Mouse (Mus musculus) forebrain, embryonic 14.5 days (tissue): ENCODE data around the gene Cluap1. TPM values are rescaled to one million over a fixed set of nuclear protein-coding genes. Genes with fewer than 3 reads are reported as not detected.

Source experiments
- ATAC-seq: fragments of 200-750 bp; cut with Nextera tagmentation; 2 replicates; pipeline ENCODE4 v1.8.0; 2017; ENCODE audit warnings: mild to moderate bottlenecking, moderate library complexity
- DNase-seq: peaks from one replicate; pipeline ENCODE4 v3.0.0-alpha.2; 2015; ENCODE audit warnings: low spot score
- H3K27ac ChIP-seq: fragments of 300-500 bp; sonication (generic); 2 replicates; pipeline ENCODE4 v1.5.1; 2014; ENCODE audit warnings: low read depth, mild to moderate bottlenecking, control low read depth, low read length, moderate library complexity
- H3K27me3 ChIP-seq: fragments of 300-500 bp; sonication (generic); replicated peaks from 2 replicates; pipeline ENCODE4 v1.6.1; 2014; ENCODE audit warnings: low read length, control low read depth, mixed read lengths; ENCODE audit not compliant: control insufficient read depth, insufficient read depth
- H3K36me3 ChIP-seq: fragments of 300-500 bp; sonication (generic); 2 replicates; pipeline ENCODE4 v1.6.1; 2014; ENCODE audit warnings: low read length, control low read depth; ENCODE audit not compliant: control insufficient read depth, insufficient read depth
- H3K4me1 ChIP-seq: fragments of 300-500 bp; sonication (generic); 2 replicates; pipeline ENCODE4 v1.6.1; 2014; ENCODE audit warnings: antibody characterized with exemption, low read length, control low read depth; ENCODE audit not compliant: control insufficient read depth, insufficient read depth
- H3K4me2 ChIP-seq: fragments of 300-500 bp; sonication (generic); 2 replicates; pipeline ENCODE4 v1.6.1; 2014; ENCODE audit warnings: mild to moderate bottlenecking, control low read depth, low read length
- H3K4me3 ChIP-seq: fragments of 300-500 bp; sonication (generic); 2 replicates; pipeline ENCODE4 v1.5.1; 2014; ENCODE audit warnings: low read depth, low read length, control low read depth
- H3K9ac ChIP-seq: fragments of 300-500 bp; sonication (generic); 2 replicates; pipeline ENCODE4 v1.6.1; 2014; ENCODE audit warnings: mild to moderate bottlenecking, low read length, control low read depth, moderate library complexity
- H3K9me3 ChIP-seq: fragments of 300-500 bp; sonication (generic); replicated peaks from 2 replicates; pipeline ENCODE4 v1.6.1; 2016; ENCODE audit warnings: low read length, control low read depth, mixed read lengths; ENCODE audit not compliant: control insufficient read depth
- WGBS: fragments of 180-500 bp; shearing (Covaris S2); extraction: QIAGEN DNeasy Blood & Tissue Kit; methylation state at CpG from one replicate; pipeline ENCODE4 v1.1.7; 2014; 5-methylcytosine and 5-hydroxymethylcytosine counted together
- polyA plus RNA-seq: library from polyadenylated mRNA; unstranded; fragments of >200 nt; fragmentation: Nextera tagmentation; extraction: Ambion mirVana; gene quantifications from 2 replicates; pipeline ENCODE4 v1.2.1, GENCODE M21; 2014

The Cluap1 gene
- polyA plus RNA-seq: 35.1 and 35.6 TPM in 2 replicates

DNA sequence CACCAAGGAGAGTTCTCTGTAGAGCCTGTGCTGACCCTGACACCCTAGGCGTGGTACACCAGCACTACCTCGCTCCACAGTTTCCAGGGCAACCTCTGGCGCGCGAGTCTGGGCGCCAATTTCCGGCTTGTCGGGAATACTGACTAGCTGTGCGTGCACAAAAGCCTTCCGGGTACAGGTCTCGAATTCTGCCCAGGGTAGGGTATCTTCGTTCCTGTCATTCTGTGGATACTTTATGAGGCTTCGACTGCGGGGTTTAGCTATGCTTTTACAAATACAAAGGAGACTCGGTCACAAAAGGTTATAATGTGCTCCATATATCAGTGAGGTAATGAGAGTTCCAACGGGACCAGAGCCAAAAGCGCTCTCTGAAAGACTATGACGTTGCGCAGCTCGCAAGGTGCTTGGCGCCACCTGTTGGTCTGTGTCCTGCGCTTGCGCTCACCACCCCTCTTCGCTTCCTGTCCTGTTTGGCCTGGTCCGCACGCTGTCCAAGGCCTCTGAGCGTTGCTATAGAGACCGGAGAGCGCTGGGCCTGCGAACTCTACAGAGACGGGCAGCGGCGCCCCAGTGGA is at the start of gene Cluap1, which contains the start of gene 1700037C18Rik:
Cluap1 (plus strand) TSS at position 265 of the 575 bp plus-strand sequence.
1700037C18Rik (minus strand) TSS at position 153 of the 575 bp plus-strand sequence.
- ATAC-seq (peak; percentile 97), DNase-seq (peak; percentile 96)
- Histone ChIP-seq H3K9ac (peak within 1 kb of the TSS; percentile 74), H3K9me3 (no peaks in the 10 kb centered on the region), H3K4me1 (0 out of 2 replicates have a peak, but pooled peaks cover 6% of the 10 kb centered on the region), H3K27ac (peak within 1 kb of the TSS; percentile 68), H3K4me2 (peak within 1 kb of the TSS; percentile 90), H3K27me3 (no peaks in the 10 kb centered on the region), H3K36me3 (peaks cover 41% of the 10 kb centered on the region), H3K4me3 (peak within 1 kb of the TSS; percentile 62)
- WGBS: under 1% methylated on average over 33 of the region's 33 CpGs

DNA sequence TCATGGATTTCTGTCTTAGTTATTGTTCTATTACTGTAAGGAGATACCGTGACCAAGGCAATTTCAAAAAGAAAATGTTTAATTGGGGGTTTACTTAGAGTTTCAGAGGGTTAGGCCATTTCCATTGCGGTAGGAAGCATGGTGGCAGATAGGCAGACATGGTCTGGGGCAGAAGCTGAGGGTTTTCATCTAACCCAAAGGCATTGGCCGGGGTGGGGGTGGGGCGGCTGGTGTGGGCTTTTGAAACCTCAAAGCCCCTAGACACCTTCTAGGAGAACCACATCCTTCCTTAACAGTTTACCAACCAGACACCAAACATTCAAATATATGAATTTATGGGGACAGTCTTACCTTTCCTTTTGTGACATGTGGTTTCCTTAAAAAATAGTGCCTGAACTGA is 49.3 kb upstream of the Cluap1 start:
- H3K9me3 ChIP-seq: no peaks in the 10 kb centered on the region
- H3K4me1 ChIP-seq: no peaks in the 10 kb centered on the region
- WGBS: 94% methylated on average over 4 of the region's 4 CpGs
- H3K4me3 ChIP-seq: no peak overlapping the region
- no peak for DNase-seq
- no peak overlapping the region for H3K9ac ChIP-seq
- ATAC-seq: no peak
- H3K4me2 ChIP-seq: no peak overlapping the region
- H3K36me3 ChIP-seq: peaks cover 26% of the 10 kb centered on the region
- no peak overlapping the region for H3K27ac ChIP-seq
- H3K27me3 ChIP-seq: no peaks in the 10 kb centered on the region

DNA sequence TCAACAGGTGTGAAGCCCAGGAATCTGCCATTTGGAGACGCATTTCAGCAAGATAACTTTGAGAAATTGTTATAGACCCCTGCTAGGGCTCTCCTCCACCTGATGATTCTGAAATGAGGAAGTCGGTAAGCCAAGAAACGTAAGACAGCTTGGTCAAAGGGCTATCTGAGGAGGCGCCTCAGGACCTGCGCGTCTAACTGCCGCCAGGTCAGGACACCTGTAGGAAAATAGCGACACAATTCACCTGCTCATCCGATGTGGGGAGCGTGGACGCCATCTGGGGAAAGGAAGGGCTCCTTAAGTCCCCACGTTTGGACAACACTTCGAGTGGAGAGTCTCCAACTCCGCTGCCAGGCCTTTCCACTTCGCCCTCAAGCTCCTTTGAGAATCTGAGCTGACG is 36.8 kb upstream of the Cluap1 start:
- WGBS: 2% methylated on average over 16 of the region's 16 CpGs
- H3K9me3 ChIP-seq: no peaks in the 10 kb centered on the region
- no peak overlapping the region for H3K27ac ChIP-seq
- no peaks in the 10 kb centered on the region for H3K27me3 ChIP-seq
- ATAC-seq (no peak), DNase-seq (no peak)
- peaks cover 10% of the 10 kb centered on the region; the same call in 1 of the 2 replicates for H3K4me1 ChIP-seq
- H3K4me2 ChIP-seq: peak overlapping the region; percentile 93
- peak overlapping the region; percentile 60 for H3K9ac ChIP-seq
- peak overlapping the region; percentile 55 for H3K4me3 ChIP-seq
- H3K36me3 ChIP-seq: peaks cover 17% of the 10 kb centered on the region

DNA sequence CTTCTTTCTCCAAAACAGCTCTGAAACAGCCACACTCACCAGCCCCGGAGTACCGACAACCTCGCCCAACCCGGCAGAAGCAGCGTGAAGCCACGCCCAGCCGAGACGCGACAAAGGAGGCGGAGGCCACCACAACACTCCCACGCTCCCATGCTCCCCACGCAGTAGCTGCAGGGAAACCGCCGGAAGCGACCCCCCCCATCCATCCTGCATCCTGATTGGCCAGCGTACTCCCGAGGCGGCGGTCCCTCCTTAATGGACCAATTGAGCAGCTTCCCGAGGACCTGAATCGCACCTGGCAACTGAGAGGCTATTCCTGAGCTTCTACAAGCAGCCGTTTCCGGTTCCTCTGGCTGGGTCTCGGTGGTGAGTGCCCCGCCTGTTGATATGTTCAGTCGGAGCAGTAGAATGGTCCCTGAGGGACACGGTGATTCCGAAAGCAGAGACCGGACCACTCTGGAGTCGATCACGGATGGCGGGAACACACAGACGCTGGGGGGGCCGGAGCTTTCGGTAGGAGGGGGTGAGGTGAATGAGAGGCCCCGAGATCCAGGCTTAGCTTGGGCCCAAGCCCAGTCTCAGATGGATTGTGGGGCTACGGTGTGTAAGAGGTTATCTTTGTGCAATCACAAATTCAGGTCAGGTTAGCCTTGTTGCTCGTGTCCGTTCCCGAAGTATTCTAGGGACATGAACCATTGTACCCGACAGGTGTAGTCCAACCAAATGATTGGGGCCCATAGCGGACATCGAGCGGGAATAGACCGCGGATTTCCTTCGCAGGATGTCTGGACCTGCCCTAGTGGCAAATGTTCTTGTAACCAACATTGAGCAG is 36.2 kb upstream of the Cluap1 start, which contains the start of gene Naa60:
Naa60 (plus strand) TSS at position 160 of the 832 bp plus-strand sequence.
- H3K27me3 ChIP-seq: no peaks in the 10 kb centered on the region
- peak within 1 kb of the TSS; percentile 93 for H3K4me2 ChIP-seq
- DNase-seq (peak; percentile 96), ATAC-seq (peak; percentile 99)
- peak within 1 kb of the TSS; percentile 60 for H3K9ac ChIP-seq
- peaks cover 16% of the 10 kb centered on the region for H3K36me3 ChIP-seq
- H3K4me1 ChIP-seq: peaks cover 10% of the 10 kb centered on the region; the same call in 1 of the 2 replicates
- peak within 1 kb of the TSS; percentile 72 for H3K27ac ChIP-seq
- 3% methylated on average over 47 of the region's 47 CpGs for WGBS
- no peaks in the 10 kb centered on the region for H3K9me3 ChIP-seq
- H3K4me3 ChIP-seq: peak within 1 kb of the TSS; percentile 55

DNA sequence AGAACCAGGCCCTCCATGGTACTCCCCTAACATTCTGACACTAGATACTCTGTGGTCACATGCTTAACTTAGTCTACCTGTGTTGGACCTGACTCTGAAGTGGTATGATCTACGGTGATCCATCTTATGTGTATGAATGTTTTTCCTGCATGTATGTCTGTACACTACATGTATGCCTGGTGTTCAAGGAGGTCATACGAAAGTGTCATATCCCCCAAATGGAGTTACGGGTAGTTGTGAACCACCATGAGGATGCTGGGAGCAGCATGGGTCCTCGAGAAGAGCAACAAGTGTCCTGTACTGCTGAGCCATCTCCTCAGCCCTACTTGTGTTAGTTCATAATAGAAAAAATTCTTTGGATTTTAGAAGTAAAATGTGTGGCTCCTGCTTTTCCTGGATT is 32.3 kb upstream of the Cluap1 start:
- 94% methylated on average over 4 of the region's 4 CpGs for WGBS
- H3K4me2 ChIP-seq: no peak overlapping the region
- peaks cover 22% of the 10 kb centered on the region; the same call in 1 of the 2 replicates for H3K36me3 ChIP-seq

DNA sequence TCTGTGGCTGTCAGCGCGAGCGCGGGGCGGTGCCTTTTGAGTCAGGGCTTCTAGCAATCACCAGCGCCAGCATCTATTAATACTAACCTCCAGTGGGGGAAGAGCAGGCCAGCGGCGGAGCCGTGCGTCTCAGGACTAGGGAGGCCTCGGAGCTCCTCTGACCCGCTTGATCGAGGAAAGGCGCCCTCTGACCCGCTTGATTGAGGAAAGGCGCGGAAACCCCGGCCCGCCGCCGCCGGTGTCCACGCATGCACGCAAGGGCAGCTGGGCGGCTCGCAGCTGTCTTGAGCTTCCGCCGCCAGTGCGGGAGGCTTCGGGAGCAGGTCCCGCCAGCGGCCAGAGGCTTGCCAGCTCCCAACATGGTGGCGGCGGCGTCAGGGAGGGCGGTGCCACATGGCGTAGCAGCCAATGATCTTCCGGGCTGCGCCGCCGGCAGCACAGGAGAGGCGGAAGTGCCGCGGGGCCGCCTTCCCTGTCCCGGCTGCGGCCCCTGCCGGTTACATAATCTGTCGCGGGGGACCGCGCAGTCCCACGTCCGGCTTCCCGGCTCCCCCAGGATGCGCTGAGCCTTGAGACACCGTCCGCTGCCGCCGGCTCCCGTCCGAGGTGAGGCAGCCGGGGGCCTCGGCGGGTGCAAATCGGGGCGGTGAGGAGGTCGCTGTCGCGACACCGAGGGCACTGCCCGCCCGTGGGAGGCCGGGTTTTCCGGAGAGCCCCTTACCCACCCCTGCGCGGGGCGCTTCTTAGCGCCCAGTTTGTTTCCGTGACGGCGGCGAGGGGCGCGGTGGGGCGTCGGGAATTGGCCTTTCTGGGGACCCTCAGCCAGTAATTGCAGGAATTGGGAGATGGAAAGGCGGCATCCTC is 24.2 kb upstream of the Cluap1 start, which contains the start of the genes Zfp597 and Gm20695:
Zfp597 (minus strand) TSS at position 361 of the 864 bp plus-strand sequence.
Gm20695 (plus strand) TSS at position 448 of the 864 bp plus-strand sequence.
- Histone ChIP-seq H3K36me3 (peaks cover 11% of the 10 kb centered on the region; the same call in 1 of the 2 replicates), H3K9me3 (no peaks in the 10 kb centered on the region), H3K4me1 (peaks cover 12% of the 10 kb centered on the region), H3K27ac (peak within 1 kb of the TSS; percentile 94), H3K27me3 (no peaks in the 10 kb centered on the region), H3K4me3 (peak within 1 kb of the TSS; percentile 91), H3K4me2 (peak within 1 kb of the TSS; percentile 76), H3K9ac (peak within 1 kb of the TSS; percentile 90)
- ATAC-seq (peak; percentile 99), DNase-seq (peak; percentile 97)
- WGBS: under 1% methylated on average over 80 of the region's 88 CpGs

More for the DNA sequence above, 32.3 kb upstream of the Cluap1 start:
- Histone ChIP-seq H3K9me3 (no peaks in the 10 kb centered on the region), H3K9ac (no peak overlapping the region), H3K4me3 (no peak overlapping the region), H3K27me3 (no peaks in the 10 kb centered on the region), H3K27ac (no peak overlapping the region), H3K4me1 (peaks cover 10% of the 10 kb centered on the region; the same call in 1 of the 2 replicates)
- ATAC-seq: no peak
- no peak for DNase-seq

DNA sequence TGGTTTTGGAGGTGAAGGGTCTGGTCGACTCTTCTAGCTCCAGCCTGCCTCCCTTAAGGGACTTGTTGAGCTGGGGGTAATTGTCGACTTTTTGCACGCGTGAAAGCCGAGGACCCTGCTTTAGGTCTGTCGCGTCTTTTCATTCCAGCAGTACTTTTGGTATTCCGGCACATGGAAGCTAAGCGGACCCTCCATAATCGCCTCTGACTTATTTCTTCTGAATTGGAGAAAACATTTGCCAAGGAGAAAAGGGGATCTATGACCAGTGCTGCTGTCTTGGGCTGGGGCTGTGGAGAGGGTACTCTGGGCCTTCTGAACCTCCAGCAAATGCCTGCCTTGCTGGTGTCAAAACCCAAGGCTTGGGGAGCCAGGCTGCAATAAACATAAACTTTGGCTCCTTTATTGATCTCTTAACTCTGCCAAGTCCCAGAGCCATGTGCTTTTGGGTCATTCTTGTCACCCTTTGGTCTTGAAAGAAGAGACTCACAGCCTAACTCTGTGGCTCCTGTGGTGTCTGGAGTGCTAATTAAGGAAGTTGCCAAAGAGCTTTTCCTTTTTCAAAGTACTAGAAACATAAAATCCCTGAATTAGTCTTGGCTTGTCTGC is 23.4 kb upstream of the Cluap1 start:
- Histone ChIP-seq H3K27me3 (no peaks in the 10 kb centered on the region), H3K4me3 (peak overlapping the region; percentile 91), H3K4me2 (peak overlapping the region; percentile 76), H3K9me3 (no peaks in the 10 kb centered on the region), H3K4me1 (peaks cover 12% of the 10 kb centered on the region), H3K27ac (peak overlapping the region; percentile 94; the same call in 1 of the 2 replicates), H3K9ac (peak overlapping the region; percentile 90), H3K36me3 (0 out of 2 replicates have a peak, but pooled peaks cover 9% of the 10 kb centered on the region)
- 3% methylated on average over 10 of the region's 10 CpGs for WGBS
- ATAC-seq (no peak), DNase-seq (peak; percentile 6)
